Mouse (Mus musculus) heart, postnatal 25 days (tissue): ENCODE data around the gene Brk1. TPM values are rescaled to one million over a fixed set of nuclear protein-coding genes. Genes with fewer than 3 reads are reported as not detected.

ENCODE experiments used
- DNase-seq: peaks from one replicate; pipeline ENCODE4 v3.0.0; 2022; ENCODE audit warnings: low spot score
- intact Hi-C: fragments of 180-260 bp; cut with DNase I; formaldehyde crosslinking; loops from one replicate; pipeline ENCODE4 v1.15.1; 2025
- total RNA-seq, 2 experiments: library from RNA; stranded (reverse); gene quantifications; 2 replicates each; pipeline ENCODE4 v1.2.3; 2021

Gene Brk1
- total RNA-seq, 2 experiments from 2014 or later: 70.0 to 70.9 TPM

- no peak for DNase-seq
- intact Hi-C loops: no loop called here
Measured at GRCm38 (mm10) chr6:113656847-113657246, 52.3 kb downstream of the Brk1 start.

GRCm38 (mm10) chr6:113658226-113658625, 53.7 kb downstream of the Brk1 start:
- intact Hi-C loops: no loop called here
- DNase-seq: peak; percentile 34

- intact Hi-C loops: no loop called here
- DNase-seq: no peak
Measured at GRCm38 (mm10) chr6:113659648-113660491, 55.3 kb downstream of the Brk1 start.

GRCm38 (mm10) chr6:113660492-113661352, 56.1 kb downstream of the Brk1 start:
- DNase-seq: no peak
- intact Hi-C loops: no loop called here

- DNase-seq: no peak
Measured at GRCm38 (mm10) chr6:113661353-113662241, 57.0 kb downstream of the Brk1 start.

GRCm38 (mm10) chr6:113662964-113663700, 58.6 kb downstream of the Brk1 start:
- intact Hi-C loops: no loop called here
- DNase-seq: no peak

More at GRCm38 (mm10) chr6:113661353-113662241, 57.0 kb downstream of the Brk1 start:
- intact Hi-C loops: no loop called here

- intact Hi-C loops: no loop called here
- DNase-seq: no peak
Measured at GRCm38 (mm10) chr6:113664305-113664704, 59.7 kb downstream of the Brk1 start.

Other genes starting within 250 kb of the Brk1 start
- 10 to 100 TPM; 21.2 to 24.4 TPM for gene Tada3, start 226.9 kb upstream of the Brk1 start, total RNA-seq
- 10 to 100 TPM; 66.4 to 74.2 TPM for gene Arpc4, start 226.7 kb upstream of the Brk1 start, total RNA-seq
- 1 to 10 TPM; 1.0 to 1.4 TPM for gene Ttll3, start 215.5 kb upstream of the Brk1 start, total RNA-seq
- 10 to 100 TPM; 10.3 to 11.5 TPM for gene Rpusd3, start 185.4 kb upstream of the Brk1 start, total RNA-seq
- 1 to 10 TPM; 5.6 to 9.0 TPM for gene Cidec, start 169.0 kb upstream of the Brk1 start, total RNA-seq
- gene Jagn1, start 162.2 kb upstream of the Brk1 start, total RNA-seq: 10 to 100 TPM; 22.2 TPM
- gene Il17re, start 146.3 kb upstream of the Brk1 start, total RNA-seq: 1 to 10 TPM in 1 of 2 experiments, under 1 TPM in 1; 0.78 to 1.1 TPM
- 10 to 100 TPM in 1 of 2 experiments, 1 to 10 TPM in 1; 8.2 to 10.0 TPM for gene Il17rc, start 133.3 kb upstream of the Brk1 start, total RNA-seq
- gene Creld1, start 121.5 kb upstream of the Brk1 start, total RNA-seq: 10 to 100 TPM; 52.2 to 55.6 TPM
- not detected for gene Prrt3, start 102.8 kb upstream of the Brk1 start, total RNA-seq
- gene Emc3, start 73.1 kb upstream of the Brk1 start, total RNA-seq: 10 to 100 TPM; 57.4 to 60.9 TPM
- gene Fancd2, start 73.1 kb upstream of the Brk1 start, total RNA-seq: under 1 TPM; 0.26 to 0.53 TPM
- not detected for gene Fancd2os, start 4.1 kb upstream of the Brk1 start, total RNA-seq
- gene Vhl, start 19.2 kb downstream of the Brk1 start, total RNA-seq: 10 to 100 TPM; 10.7 to 11.7 TPM
- gene Irak2, start 33.7 kb downstream of the Brk1 start, total RNA-seq: 10 to 100 TPM in 1 of 2 experiments, 1 to 10 TPM in 1; 9.7 to 10.6 TPM
- gene Tatdn2, start 92.3 kb downstream of the Brk1 start, total RNA-seq: 10 to 100 TPM; 55.3 to 57.1 TPM
- not detected for gene Ghrl, start 115.1 kb downstream of the Brk1 start, total RNA-seq
- gene Sec13, start 136.0 kb downstream of the Brk1 start, total RNA-seq: 10 to 100 TPM; 68.0 to 75.5 TPM